Mouse (Mus musculus) erythroblast, embryonic 14.5 days (primary cell): ENCODE data around the gene Trim67. TPM values are rescaled to one million over a fixed set of nuclear protein-coding genes. Genes with fewer than 3 reads are reported as not detected.

ENCODE experiments used
- H3K27me3 ChIP-seq: 2 replicates; pipeline ENCODE4 v1.6.1; 2012; ENCODE audit warnings: inconsistent platforms; ENCODE audit not compliant: control insufficient read depth
- H3K36me3 ChIP-seq: 2 replicates; pipeline ENCODE4 v1.6.1; 2012; ENCODE audit warnings: mild to moderate bottlenecking, inconsistent platforms; ENCODE audit not compliant: control insufficient read depth
- H3K4me1 ChIP-seq: 2 replicates; pipeline ENCODE4 v1.6.1; 2012; ENCODE audit warnings: inconsistent platforms; ENCODE audit not compliant: control insufficient read depth
- H3K4me3 ChIP-seq: replicated peaks from 2 replicates; pipeline ENCODE3; 2012; ENCODE audit warnings: moderate library complexity, mild to moderate bottlenecking, inconsistent platforms
- H3K9me3 ChIP-seq: 2 replicates; pipeline ENCODE4 v1.6.1; 2012; ENCODE audit warnings: low read length, inconsistent platforms, mixed read lengths; ENCODE audit not compliant: control insufficient read depth
- GATA1 ChIP-seq: IDR thresholded peaks from 2 replicates; pipeline ENCODE4 v1.6.1; 2012; ENCODE audit warnings: low read length, inconsistent platforms, mixed read lengths
- TAL1 ChIP-seq: IDR thresholded peaks from 3 replicates; pipeline ENCODE4 v1.6.1; 2012; ENCODE audit warnings: low read length, inconsistent platforms, mixed read lengths
- polyA plus RNA-seq: library from polyadenylated mRNA; stranded (reverse); fragments of >175 nt; gene quantifications from 2 replicates; pipeline ENCODE4 v1.2.3, GENCODE M21; 2012

Trim67 gene
- polyA plus RNA-seq, 1 experiment: not detected

DNA sequence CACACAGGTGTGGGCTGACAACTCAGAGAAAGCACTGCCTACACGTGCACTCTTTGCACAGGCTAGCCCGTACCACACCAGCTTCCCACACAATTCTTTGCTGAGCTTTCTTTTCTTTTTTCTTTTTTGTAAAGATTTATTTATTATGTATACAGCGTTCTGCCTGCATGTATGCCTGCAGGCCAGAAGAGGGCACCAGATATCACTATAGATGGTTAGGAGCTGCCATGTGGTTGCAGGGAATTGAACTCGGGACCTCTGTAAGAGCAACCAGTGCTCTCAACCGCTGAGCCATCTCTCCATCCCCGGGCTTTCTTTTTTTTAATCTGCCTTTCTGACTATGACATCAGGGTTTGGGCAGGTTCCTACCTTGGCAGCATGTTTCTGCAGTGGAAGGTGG, 30.6 kb downstream of the Trim67 start:
- TF ChIP-seq GATA1 (no peak), TAL1 (no peak)
- H3K27me3 ChIP-seq: 0 out of 2 replicates have a peak, but pooled peaks cover 3% of the 10 kb centered on the region

DNA sequence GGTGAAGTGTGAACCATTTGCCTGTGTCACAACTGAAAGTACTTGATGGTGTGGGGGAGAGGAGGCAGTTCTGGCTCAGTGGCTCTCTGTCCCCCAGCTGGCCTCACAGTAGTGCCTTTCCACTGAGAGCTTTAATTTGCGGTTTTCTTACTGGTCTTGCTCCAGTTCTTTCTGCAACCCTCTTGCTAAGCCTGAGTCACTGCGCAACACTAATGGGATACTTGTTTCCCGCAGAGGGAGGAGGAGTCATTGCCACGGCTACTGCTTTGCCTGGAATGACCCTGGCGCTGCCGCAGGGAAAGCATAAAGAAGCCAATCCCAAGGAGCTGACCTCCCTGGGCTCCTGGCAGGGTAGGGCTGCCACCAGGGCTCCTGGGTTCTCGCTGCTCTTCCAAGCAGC, 33.8 kb downstream of the Trim67 start:
- Histone ChIP-seq H3K4me3 (no peak overlapping the region), H3K9me3 (no peaks in the 10 kb centered on the region), H3K27me3 (peaks cover 5% of the 10 kb centered on the region; the same call in 1 of the 2 replicates), H3K36me3 (no peaks in the 10 kb centered on the region), H3K4me1 (no peaks in the 10 kb centered on the region)
- no peak for TF ChIP-seq GATA1
- no peak for TF ChIP-seq TAL1

More for the DNA sequence above, 30.6 kb downstream of the Trim67 start:
- Histone ChIP-seq H3K4me1 (no peaks in the 10 kb centered on the region), H3K9me3 (0 out of 2 replicates have a peak, but pooled peaks cover 3% of the 10 kb centered on the region), H3K4me3 (no peak overlapping the region), H3K36me3 (no peaks in the 10 kb centered on the region)

DNA sequence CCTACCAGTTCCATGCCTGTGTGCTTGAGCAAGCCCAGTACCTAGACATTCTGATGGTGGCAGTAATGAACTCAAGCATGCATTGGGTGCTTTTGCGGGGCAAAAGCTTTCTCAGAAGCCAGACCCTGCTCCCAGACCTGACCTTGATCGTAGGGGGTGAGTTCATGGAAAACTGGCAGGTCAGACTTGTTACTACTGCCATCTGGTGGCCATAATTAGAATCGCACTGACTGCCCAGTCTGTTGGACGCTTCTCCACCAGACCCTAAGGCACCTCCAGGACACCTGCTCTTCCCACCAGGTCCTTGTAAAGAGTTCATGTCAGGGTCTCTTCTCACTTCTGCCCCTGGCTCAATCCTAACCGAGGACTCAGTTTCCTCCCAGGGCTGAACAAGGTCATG, 34.5 kb downstream of the Trim67 start:
- Histone ChIP-seq H3K4me1 (no peaks in the 10 kb centered on the region), H3K4me3 (no peak overlapping the region), H3K9me3 (no peaks in the 10 kb centered on the region), H3K27me3 (peaks cover 5% of the 10 kb centered on the region; the same call in 1 of the 2 replicates), H3K36me3 (no peaks in the 10 kb centered on the region)
- TF ChIP-seq TAL1 (no peak), GATA1 (no peak)

DNA sequence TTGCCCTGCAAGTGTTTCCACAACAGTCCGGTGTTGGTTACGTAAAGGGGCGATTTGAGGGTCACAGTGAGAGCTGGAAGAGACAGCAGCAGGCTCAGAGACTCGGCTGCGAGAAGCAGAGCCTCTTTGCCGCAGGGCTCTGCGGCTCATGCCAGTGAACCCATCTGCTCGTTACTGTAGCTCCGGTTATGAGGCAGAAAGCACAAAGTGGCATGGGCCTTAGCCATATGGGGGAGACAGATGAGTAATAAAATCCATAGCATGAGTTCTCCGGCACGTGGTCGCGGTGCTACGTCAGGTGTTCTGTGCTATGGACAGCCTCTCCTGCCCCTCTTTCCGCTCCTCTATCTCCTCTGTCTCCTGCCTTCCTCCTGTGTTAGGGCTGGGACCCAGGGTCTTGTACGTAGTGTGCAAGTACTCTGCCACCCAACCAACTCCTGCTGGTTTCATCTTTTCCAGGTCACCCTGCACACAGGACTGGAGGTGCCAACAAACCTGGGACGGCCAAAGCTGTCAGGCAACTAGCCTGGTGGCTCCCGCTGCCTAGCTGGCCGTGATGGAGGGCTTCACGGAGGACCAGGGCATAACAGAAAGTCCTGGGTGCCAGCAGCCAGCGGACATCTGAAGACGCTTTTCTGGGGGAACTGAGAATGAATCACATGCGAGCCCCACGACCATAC, 35.8 kb downstream of the Trim67 start:
- Histone ChIP-seq H3K9me3 (no peaks in the 10 kb centered on the region), H3K4me3 (no peak overlapping the region), H3K36me3 (no peaks in the 10 kb centered on the region), H3K4me1 (no peaks in the 10 kb centered on the region), H3K27me3 (peaks cover 12% of the 10 kb centered on the region)
- TF ChIP-seq GATA1: no peak
- no peak for TF ChIP-seq TAL1

DNA sequence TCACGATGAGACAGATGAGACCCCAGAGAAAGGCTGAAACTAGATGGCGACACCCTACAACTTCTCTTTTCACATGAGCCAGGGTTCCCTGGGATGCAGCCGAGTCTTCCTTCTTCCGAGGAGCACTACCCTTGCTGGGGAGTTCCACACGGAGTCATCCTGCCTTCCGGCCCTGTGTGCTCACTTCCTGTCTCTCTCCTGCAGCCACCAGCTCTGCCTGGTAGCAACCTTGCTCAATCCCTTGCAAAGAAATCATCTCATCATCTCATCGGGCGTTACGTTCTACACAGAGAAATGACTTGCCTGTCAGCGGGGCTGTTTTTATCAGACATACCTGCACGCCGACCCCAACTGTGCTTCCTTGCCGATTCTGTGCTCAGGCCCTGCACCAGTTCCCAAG, 37.2 kb downstream of the Trim67 start:
- no peak for TF ChIP-seq GATA1
- no peak for TF ChIP-seq TAL1
- no peaks in the 10 kb centered on the region for H3K9me3 ChIP-seq
- no peaks in the 10 kb centered on the region for H3K4me1 ChIP-seq
- H3K27me3 ChIP-seq: peaks cover 15% of the 10 kb centered on the region
- no peak overlapping the region for H3K4me3 ChIP-seq
- no peaks in the 10 kb centered on the region for H3K36me3 ChIP-seq

DNA sequence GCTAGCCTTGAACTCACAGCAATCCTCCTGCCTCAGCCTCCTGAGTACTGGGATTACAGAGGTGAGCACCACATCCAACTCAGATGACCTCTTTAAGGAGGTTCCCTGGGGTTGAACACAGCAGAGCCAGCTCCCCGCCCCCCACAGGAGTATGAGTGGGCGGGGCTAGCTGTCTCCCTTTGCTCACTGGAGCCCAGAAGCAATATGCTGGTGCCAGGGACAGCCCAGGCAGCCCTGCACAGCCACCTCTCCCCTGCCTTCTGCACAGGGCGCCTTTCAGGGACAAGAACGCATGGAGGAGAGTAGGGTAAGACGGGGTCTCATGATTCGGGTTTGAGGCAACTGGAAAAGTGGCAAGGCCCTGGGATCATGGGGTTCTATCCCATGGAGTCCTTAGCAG, 38.6 kb downstream of the Trim67 start:
- Histone ChIP-seq H3K4me1 (no peaks in the 10 kb centered on the region), H3K36me3 (no peaks in the 10 kb centered on the region), H3K9me3 (no peaks in the 10 kb centered on the region), H3K27me3 (peaks cover 15% of the 10 kb centered on the region), H3K4me3 (no peak overlapping the region)
- TF ChIP-seq GATA1 (no peak), TAL1 (no peak)

DNA sequence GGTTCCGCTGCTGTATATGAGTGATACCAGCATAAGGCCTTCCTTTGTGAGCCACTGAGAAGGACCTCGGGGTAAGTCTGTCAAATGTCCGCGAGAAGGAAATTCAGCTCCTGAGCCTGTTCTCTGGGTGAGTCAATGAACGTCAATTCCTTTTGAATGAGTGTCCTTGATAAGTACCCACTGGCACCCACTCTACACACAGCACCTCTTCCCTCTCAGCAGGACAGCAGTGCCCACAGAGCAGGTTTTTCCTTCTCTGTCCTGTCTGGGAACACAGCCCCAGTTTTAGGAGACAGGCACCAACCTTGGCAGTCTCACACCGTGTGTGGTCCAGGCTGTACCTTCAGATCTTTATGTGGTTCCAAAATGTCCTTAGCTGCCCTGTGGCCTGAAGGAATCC, 39.0 kb downstream of the Trim67 start:
- Histone ChIP-seq H3K9me3 (no peaks in the 10 kb centered on the region), H3K4me1 (no peaks in the 10 kb centered on the region), H3K27me3 (peaks cover 13% of the 10 kb centered on the region), H3K4me3 (no peak overlapping the region), H3K36me3 (no peaks in the 10 kb centered on the region)
- no peak for TF ChIP-seq TAL1
- TF ChIP-seq GATA1: no peak

DNA sequence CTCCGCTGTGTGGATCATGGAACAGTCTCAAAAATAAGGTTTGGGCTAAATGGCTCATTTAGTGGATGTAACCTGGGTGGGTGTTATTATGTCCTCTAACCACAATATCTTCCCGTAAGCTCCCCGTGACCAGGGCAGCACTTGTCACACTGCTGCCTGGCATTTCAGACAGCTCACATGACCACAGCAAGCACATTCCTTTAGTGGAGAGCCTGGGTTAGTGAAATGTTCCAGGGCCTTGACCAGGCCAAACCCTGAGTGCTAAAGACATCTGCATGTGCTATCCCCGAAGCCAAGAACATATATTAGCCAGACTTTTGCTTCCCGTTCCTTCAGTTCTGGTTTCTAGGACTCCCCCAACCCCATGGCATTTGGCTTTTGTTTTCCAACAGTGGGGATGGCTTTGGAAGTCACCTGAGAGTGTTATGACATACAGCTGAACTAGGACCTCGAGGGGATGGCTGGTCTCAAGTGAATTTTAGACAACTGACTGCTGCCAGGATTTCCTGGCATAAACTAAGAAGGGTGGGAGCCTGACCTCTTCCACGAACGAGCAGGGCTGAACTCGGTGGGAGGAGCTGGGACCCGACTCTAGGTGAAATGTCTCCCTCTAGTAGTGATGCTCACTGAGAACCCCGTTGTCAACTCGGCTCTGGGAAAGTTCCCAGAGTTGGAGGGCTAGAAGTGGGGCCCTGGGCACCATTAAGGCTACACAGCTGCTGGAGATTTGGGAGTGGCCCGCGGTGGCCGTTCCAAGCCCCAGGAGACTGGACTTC, 40.7 kb downstream of the Trim67 start:
- no peak overlapping the region for H3K4me3 ChIP-seq
- TF ChIP-seq GATA1: no peak
- no peak for TF ChIP-seq TAL1
- H3K9me3 ChIP-seq: no peaks in the 10 kb centered on the region
- peaks cover 10% of the 10 kb centered on the region for H3K36me3 ChIP-seq
- H3K27me3 ChIP-seq: peaks cover 12% of the 10 kb centered on the region
- no peaks in the 10 kb centered on the region for H3K4me1 ChIP-seq

DNA sequence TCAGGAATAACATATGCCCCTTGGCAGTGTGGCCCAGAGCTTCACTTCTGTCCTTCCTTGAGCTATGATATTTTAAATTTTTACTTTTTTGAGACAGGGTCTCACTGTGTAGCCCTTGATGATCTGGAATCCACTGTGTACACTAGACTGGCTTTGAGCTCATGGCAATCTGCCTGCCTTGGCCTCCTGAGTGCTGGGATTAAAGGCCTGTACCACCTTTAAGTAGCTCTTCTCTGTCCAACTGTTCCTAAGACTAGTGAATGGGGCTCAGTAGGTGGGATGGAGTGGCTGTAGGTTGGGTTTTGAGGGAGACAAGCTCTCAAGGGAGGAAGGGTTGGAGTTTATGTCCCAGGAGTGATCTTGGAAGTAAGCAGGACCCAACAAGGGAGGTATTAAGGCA, 43.0 kb downstream of the Trim67 start:
- Histone ChIP-seq H3K36me3 (peaks cover 32% of the 10 kb centered on the region), H3K9me3 (no peaks in the 10 kb centered on the region), H3K4me1 (no peaks in the 10 kb centered on the region), H3K4me3 (no peak overlapping the region), H3K27me3 (peaks cover 10% of the 10 kb centered on the region)
- no peak for TF ChIP-seq TAL1
- TF ChIP-seq GATA1: no peak
